Mouse (Mus musculus) liver, embryonic 14.5 days (tissue): ENCODE results near the gene Bptf. TPM values are rescaled to one million over a fixed set of nuclear protein-coding genes. Genes with fewer than 3 reads are reported as not detected.

Source experiments
- polyA plus RNA-seq, 2 experiments: library from polyadenylated mRNA; depleted of rRNA in 1 of 2; stranded (reverse) in 1 of 2; unstranded in 1 of 2; fragments of >200 nt; fragmentation: Nextera tagmentation in 1 of 2; extraction: Ambion mirVana in 1 of 2; gene quantifications; 2 replicates each; pipeline versions ENCODE4 v1.2.1 to v1.2.3; 2012 to 2014

Gene Bptf
- polyA plus RNA-seq, 2 experiments: 7.5 to 10.3 TPM

Other genes with a start within 250 kb of the Bptf start
- 2.6 and 3.2 TPM in 2 replicates for gene Smurf2, start 211.4 kb downstream of the Bptf start, polyA plus RNA-seq (2012; rRNA removed)
- gene Smurf2, start 211.4 kb downstream of the Bptf start, polyA plus RNA-seq (2014; fragmentation: Nextera tagmentation; extraction: Ambion mirVana): 3.8 and 4.0 TPM in 2 replicates
- 133 and 158 TPM in 2 replicates for gene Kpna2, start 132.6 kb downstream of the Bptf start, polyA plus RNA-seq (2012; rRNA removed)
- gene Kpna2, start 132.6 kb downstream of the Bptf start, polyA plus RNA-seq (2014; fragmentation: Nextera tagmentation; extraction: Ambion mirVana): 277 and 283 TPM in 2 replicates
- gene 1810010H24Rik, start 106.4 kb downstream of the Bptf start, polyA plus RNA-seq (2012; rRNA removed): 1.8 and 1.9 TPM in 2 replicates
- 2.6 and 3.9 TPM in 2 replicates for gene 1810010H24Rik, start 106.4 kb downstream of the Bptf start, polyA plus RNA-seq (2014; fragmentation: Nextera tagmentation; extraction: Ambion mirVana)
- gene Nol11, start 57.3 kb upstream of the Bptf start, polyA plus RNA-seq (2012; rRNA removed): 7.0 and 11.3 TPM in 2 replicates
- 19.9 and 20.5 TPM in 2 replicates for gene Nol11, start 57.3 kb upstream of the Bptf start, polyA plus RNA-seq (2014; fragmentation: Nextera tagmentation; extraction: Ambion mirVana)